Mouse (Mus musculus) CH12.LX (cell line): ENCODE results near the gene Naip5.
"Not testable (repeated sequence)": the region's sequence is repeated elsewhere in the genome, so short reads cannot be mapped to it uniquely, and the experiment has no call there.

Source experiments
- CTCF ChIP-seq, 2 experiments: IDR thresholded peaks in 1 of 2; conservative IDR thresholded peaks in 1 of 2; 2 replicates each; pipeline ENCODE4 v1.5.1; 2011 to 2012; ENCODE audit warnings: low read depth in 2 of 2, low read length in 2 of 2, improper control_type of control experiment in 1 of 2, inconsistent platforms in 1 of 2, mild to moderate bottlenecking in 1 of 2, moderate library complexity in 1 of 2
- E2F4 ChIP-seq: IDR thresholded peaks from 2 replicates; pipeline ENCODE4 v1.6.1; 2011; ENCODE audit warnings: low read depth, low read length, improper control_type of control experiment; ENCODE audit not compliant: insufficient replicate concordance
- ETS1 ChIP-seq: conservative IDR thresholded peaks from 2 replicates; pipeline ENCODE4 v1.6.1; 2012; ENCODE audit warnings: low read depth, mild to moderate bottlenecking, inconsistent platforms, low read length, improper control_type of control experiment, moderate library complexity
- GABPA ChIP-seq: IDR thresholded peaks from 2 replicates; pipeline ENCODE4 v1.6.1; 2012; ENCODE audit warnings: low read depth, low read length, improper control_type of control experiment, inconsistent platforms; ENCODE audit not compliant: insufficient replicate concordance
- JUND ChIP-seq: conservative IDR thresholded peaks from 2 replicates; pipeline ENCODE4 v1.6.1; 2011; ENCODE audit warnings: low read depth, low read length, improper control_type of control experiment
- KAT2A ChIP-seq: IDR thresholded peaks from 2 replicates; pipeline ENCODE4 v1.6.1; 2012; ENCODE audit warnings: low read length, improper control_type of control experiment, inconsistent platforms; ENCODE audit not compliant: insufficient replicate concordance
- MAX ChIP-seq: IDR thresholded peaks from 2 replicates; pipeline ENCODE4 v1.6.1; 2011; ENCODE audit warnings: low read length, improper control_type of control experiment
- NELFE ChIP-seq: IDR thresholded peaks from 2 replicates; pipeline ENCODE4 v1.6.1; 2011; ENCODE audit warnings: low read depth, low read length, improper control_type of control experiment
- POLR2A ChIP-seq: IDR thresholded peaks from 2 replicates; pipeline ENCODE4 v1.6.1; 2011; ENCODE audit warnings: low read depth, mild to moderate bottlenecking, improper control_type of control experiment, low read length
- SIN3A ChIP-seq: IDR thresholded peaks from 2 replicates; pipeline ENCODE4 v1.6.1; 2012; ENCODE audit warnings: low read length, improper control_type of control experiment, inconsistent platforms
- USF1 ChIP-seq: IDR thresholded peaks from 2 replicates; pipeline ENCODE4 v1.6.1; 2014; ENCODE audit warnings: low read depth, mild to moderate bottlenecking, inconsistent platforms, low read length, improper control_type of control experiment
- ZNF384 ChIP-seq: IDR thresholded peaks from 2 replicates; pipeline ENCODE4 v1.6.1; 2012; ENCODE audit warnings: low read depth, low read length, improper control_type of control experiment, inconsistent platforms

DNA sequence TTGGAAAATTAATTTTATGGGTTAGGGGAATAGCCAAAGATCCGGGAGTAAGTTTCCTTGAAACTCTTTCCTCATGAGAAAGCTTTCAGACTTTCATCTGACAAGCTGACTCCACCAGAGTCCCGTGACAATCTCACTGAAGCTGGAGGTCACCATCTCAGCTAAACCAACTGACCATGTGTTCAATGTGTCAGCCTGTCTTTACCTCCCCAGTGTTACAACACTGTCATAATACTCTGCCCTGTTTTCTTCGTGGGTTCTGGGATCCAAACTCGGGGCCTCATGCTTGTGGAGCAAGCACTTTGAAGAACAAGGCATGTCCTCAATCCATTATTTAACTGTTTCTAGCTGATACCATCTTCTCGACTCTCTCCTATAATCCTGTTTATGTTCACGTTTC, 9.8 kb upstream of the Naip5 start:
- not testable (repeated sequence) for TF ChIP-seq SIN3A; E2F4; JUND; CTCF (conservative IDR thresholded peaks at IDR 0.05 in 1 of 2, IDR thresholded peaks at IDR 0.05 in 1 of 2; ENCODE audit: low read depth in 2 of 2, low read length in 2 of 2); GABPA; KAT2A; POLR2A; ETS1; ZNF384; USF1; NELFE; MAX
